Mouse (Mus musculus) erythroblast, adult 5-6 weeks (primary cell): ENCODE data around the gene Nmu. TPM values are rescaled to one million over a fixed set of nuclear protein-coding genes. Genes with fewer than 3 reads are reported as not detected.

Experiments used
- ATAC-seq: replicated peaks from 2 replicates; pipeline ENCODE4 v1.8.0; 2016; ENCODE audit warnings: moderate number of reproducible peaks, mild to moderate bottlenecking, moderate TSS enrichment, inconsistent platforms; ENCODE audit not compliant: poor library complexity, low FRiP score, severe bottlenecking
- total RNA-seq, 2 experiments: library from RNA; stranded (forward) in 1 of 2; stranded (reverse) in 1 of 2; fragments of 150-400 nt in 1 of 2; fragments of 200-764, 138-1000 nt in 1 of 2; gene quantifications; 2 replicates each; pipeline versions ENCODE4 v1.2.3 to v1.2.4; 2015 to 2017; ENCODE audit warnings: low replicate concordance in 2 of 2

The Nmu gene
- total RNA-seq, 2 experiments from 2014 or later, result not detected

GRCm38 (mm10) chr5:76325113-76325512, 38.5 kb downstream of the Nmu start:
- no peak for ATAC-seq

- no peak for ATAC-seq
Measured at GRCm38 (mm10) chr5:76321249-76322196, 42.1 kb downstream of the Nmu start.

DNA sequence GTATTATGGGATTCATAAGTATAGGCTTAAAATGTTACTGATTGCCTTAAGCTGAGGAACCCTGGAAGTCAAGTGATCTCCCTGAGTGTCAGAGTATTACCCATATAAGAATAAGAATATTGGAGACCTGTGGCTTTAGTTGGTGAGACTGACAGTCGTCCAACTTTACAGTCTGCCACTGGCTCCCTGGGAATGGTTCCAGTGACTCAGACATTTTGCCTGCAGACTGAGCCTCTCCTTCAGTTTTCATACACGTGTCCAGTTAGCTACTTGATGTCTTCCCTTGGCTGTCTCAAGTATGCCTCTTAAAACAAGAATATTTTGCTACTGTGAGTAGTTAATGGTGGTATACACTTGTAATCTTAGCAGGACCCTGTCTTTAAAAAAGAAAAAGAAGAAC, 55.4 kb downstream of the Nmu start:
- ATAC-seq, result no peak

DNA sequence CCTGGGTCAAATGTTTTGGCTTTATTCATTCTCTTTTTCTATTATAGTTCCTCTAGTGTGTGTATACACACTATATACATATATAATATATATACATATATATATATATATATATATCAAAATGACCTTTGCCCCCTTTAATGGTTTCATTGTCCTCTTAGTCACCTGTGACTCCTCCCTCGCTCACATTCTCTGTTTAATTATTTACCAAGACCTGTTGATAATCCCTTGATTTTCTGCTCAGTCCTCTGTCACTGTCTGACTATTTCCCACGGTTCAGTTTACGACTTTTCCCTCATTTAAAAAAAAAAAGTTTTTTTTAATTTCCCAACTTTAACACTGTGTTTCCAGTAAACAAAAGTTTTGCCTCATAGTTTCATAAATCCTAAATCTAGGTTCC, 57.3 kb downstream of the Nmu start:
- ATAC-seq, result no peak

DNA sequence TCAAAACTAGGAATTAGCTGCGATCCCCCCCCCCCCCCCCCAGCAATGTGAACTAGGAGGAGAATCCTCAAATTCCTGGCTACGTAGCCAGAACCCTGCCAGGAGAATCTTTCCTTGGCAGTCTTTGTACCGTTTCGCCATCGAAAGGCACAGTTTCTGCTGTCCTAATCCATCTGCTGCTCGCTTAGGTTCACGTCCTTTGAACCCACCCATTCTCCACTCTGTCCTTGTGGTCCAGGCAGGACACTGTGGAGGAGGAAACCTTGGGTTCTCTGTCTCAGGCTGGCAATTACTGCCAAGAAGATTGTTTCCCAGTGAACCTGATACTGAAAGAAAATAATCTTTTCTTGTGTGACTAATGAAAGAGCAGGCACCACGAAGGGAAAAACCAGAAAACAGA, 58.0 kb downstream of the Nmu start:
- no peak for ATAC-seq

DNA sequence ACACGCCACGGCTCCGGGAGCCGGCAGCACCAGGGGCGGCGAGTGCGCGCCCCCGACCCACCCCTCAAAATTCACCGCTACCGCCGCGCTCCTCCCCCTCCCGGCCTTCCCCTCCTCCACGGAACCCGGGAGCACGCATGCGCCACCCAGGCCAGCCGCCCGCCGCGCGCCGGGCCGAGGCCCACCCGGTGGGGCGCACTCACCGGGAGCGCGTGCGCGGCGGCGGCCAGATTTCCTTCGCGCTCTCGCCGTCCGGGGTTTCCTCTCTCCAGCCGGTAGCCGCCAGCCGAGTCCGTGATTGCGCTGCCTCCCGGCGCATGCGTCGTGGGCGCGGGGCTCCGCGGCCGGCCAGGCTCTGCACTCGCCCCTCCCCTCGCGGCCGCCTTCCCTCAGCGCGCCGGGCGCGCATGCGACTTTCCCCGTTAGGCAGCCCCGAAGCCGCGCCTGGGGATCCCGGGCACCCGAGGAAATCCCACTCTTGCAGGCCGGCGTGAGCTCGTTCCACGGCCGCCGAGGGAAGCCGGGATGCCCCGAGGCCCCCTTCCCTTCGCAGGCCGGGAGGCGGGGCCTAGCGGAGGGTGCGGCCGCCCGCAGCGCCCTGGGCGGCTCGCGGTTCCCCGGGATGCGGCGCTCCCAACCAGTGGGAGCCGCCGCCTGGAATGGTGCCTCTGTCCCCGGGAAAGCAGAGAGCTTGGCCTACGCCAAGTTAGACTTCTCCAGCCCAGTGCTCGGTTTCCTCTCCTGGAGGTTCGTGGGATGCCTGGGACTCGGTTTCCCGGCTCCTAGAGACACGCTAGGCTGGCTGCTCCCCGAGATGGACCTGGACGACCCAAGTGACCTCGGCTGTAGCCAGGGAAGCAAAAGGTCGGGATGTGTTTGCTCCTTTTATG, 58.9 kb downstream of the Nmu start, which contains the start of gene Clock:
Clock (minus strand) TSS at position 341 of the 890 bp plus-strand sequence.
- ATAC-seq, result no peak

DNA sequence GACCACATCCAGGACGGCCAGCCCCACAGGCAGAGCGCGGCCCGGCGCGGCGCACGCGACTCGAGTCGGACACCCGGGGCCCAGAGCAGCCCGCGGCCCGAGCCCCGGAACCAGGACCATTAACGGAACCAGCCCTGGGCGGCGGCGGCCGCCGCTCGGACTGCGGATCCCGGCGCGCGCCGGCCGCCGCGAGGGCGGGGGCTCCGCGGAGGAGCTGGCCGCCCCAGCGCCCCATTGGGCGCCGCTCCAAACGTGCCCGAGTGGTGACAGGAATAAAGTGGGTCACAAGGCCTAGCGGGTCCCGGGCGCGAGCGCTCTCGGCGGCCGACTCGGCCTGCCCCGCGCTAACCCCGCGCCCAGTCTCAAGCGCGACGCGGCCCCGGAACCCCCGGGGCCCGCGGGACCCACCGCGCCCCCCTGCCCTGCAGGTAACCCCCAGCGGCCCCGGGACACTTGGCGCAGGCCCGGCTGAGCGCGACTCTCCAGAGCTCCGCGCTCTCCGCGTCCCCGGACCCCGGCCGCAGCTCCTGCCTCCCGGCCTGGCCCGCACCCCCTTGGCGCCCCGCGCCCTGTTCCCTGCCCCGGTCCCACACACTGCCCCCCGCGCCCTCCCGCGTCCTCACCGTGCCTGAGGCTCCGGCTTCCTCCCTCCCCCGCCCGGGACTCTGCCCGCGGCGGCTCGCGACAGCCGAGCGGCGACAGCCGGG, 59.7 kb downstream of the Nmu start:
- ATAC-seq, result no peak

DNA sequence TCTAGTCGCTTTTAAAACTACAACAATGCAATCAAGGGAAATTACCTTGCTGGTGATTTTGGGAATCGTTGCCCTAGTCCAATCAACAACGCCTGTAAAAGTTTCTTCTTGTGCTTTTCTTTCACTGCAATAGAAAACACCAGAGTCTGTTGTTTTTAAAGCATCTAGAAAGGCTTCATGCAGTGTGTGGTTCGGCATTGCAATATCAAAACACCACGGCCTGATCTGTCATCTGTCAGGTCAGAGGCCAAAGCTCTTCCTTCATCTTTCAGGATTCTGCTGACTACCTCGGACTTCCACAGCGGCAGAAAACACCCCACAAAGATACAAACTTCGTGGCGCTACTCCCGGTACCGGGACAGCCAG, 60.2 kb downstream of the Nmu start:
- ATAC-seq, result no peak

DNA sequence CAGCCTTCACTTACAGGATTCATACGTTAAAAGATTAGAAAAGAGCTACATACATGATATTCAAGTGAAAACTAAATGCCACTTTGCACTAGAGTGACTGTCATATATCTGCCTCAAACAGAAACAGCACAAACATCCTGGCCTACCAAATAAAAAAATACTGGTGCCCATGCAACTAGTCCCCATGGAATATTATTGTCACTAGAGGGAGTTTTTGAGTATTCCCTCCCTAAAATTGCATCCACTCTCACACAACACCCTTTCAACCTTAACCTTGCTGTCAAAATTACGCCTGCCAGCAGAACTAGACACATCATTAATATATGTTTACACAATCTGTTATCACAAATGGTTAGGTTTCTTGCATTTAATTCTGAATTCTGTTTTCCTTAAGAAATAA, 61.6 kb downstream of the Nmu start:
- ATAC-seq, result no peak

- ATAC-seq, result no peak
Measured at GRCm38 (mm10) chr5:76289234-76289691, 74.3 kb downstream of the Nmu start.

- ATAC-seq, result no peak
Measured at GRCm38 (mm10) chr5:76288256-76288655, 75.3 kb downstream of the Nmu start.

DNA sequence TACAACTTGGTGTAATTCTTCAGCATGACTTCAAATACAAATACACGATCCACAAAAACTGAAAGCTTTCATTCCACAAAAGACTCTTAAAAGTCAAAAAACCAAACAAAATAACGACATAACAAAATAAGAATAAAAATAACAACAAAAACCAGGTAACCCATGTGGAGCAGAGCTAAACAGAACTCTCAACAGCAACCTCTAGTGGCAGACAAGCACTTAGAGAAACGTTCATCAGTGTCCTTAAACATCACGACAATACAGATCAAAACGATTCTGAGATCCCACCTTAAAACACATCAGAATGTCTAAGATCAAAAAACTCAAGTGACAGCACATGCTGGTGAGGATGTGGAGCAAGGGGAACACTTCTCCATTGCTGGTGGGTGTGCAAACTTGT, 76.5 kb downstream of the Nmu start:
- ATAC-seq, result no peak

- ATAC-seq, result no peak
Measured at GRCm38 (mm10) chr5:76285699-76286098, 77.9 kb downstream of the Nmu start.

DNA sequence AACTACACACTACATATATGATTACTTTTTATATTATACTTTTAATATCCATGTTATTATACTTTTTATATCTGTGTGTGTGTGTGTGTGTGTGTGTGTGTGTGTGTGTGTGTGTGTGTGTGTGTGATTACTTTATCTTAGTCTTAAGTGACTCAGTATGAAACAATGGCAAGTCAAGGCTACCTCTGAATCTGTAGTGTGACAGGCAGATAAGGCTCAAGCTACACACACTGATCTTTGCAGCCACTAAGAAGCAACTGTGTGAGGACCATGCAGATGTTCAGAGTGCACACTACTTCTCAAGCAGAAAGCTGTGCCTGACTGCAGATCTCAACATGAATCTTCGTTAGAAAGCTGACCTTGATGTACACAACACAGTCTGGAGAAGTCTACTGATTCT, 79.7 kb downstream of the Nmu start:
- ATAC-seq, result no peak

Other genes with a start within 250 kb of the Nmu start
- gene Srd5a3, start 223.5 kb downstream of the Nmu start, total RNA-seq (2015; ENCODE audit: low replicate concordance), result 7.1 and 9.2 TPM in 2 replicates
- gene Srd5a3, start 223.5 kb downstream of the Nmu start, total RNA-seq (2017; ENCODE audit: low replicate concordance), result 3.8 and 10.3 TPM in 2 replicates
- gene Tmem165, start 179.9 kb downstream of the Nmu start, total RNA-seq (2015; ENCODE audit: low replicate concordance), result 34.6 and 37.0 TPM in 2 replicates
- 26.9 and 35.8 TPM in 2 replicates for gene Tmem165, start 179.9 kb downstream of the Nmu start, total RNA-seq (2017; ENCODE audit: low replicate concordance)
- gene Clock, start 59.0 kb downstream of the Nmu start, total RNA-seq (2015; ENCODE audit: low replicate concordance), result 0.58 and 3.3 TPM in 2 replicates
- gene Clock, start 59.0 kb downstream of the Nmu start, total RNA-seq (2017; ENCODE audit: low replicate concordance), result 0.70 and 1.6 TPM in 2 replicates
- gene Pdcl2, start 32.6 kb downstream of the Nmu start, total RNA-seq (2015; ENCODE audit: low replicate concordance), result not detected in 2 replicates
- not detected in 2 replicates for gene Pdcl2, start 32.6 kb downstream of the Nmu start, total RNA-seq (2017; ENCODE audit: low replicate concordance)
- not detected in 2 replicates for gene Gm7271, start 120.3 kb upstream of the Nmu start, total RNA-seq (2015; ENCODE audit: low replicate concordance)
- not detected in 2 replicates for gene Gm7271, start 120.3 kb upstream of the Nmu start, total RNA-seq (2017; ENCODE audit: low replicate concordance)
- gene Exoc1, start 165.5 kb upstream of the Nmu start, total RNA-seq (2015; ENCODE audit: low replicate concordance), result 23.1 and 32.4 TPM in 2 replicates
- gene Exoc1, start 165.5 kb upstream of the Nmu start, total RNA-seq (2017; ENCODE audit: low replicate concordance), result 16.2 and 18.7 TPM in 2 replicates
- gene Cep135, start 224.9 kb upstream of the Nmu start, total RNA-seq (2015; ENCODE audit: low replicate concordance), result 4.0 and 9.4 TPM in 2 replicates
- gene Cep135, start 224.9 kb upstream of the Nmu start, total RNA-seq (2017; ENCODE audit: low replicate concordance), result 13.7 and 15.8 TPM in 2 replicates